Mouse (Mus musculus) embryonic facial prominence, embryonic 10.5 days (tissue): ENCODE results near the gene Lgals2. TPM values are rescaled to one million over a fixed set of nuclear protein-coding genes. Genes with fewer than 3 reads are reported as not detected.

ENCODE experiments used
- DNase-seq: peaks from one replicate; pipeline ENCODE4 v3.0.0-alpha.2; 2017; ENCODE audit warnings: low spot score
- H3K27ac ChIP-seq: fragments of 300-500 bp; sonication (generic); replicated peaks from 2 replicates; pipeline ENCODE4 v1.5.1; 2016; ENCODE audit warnings: mild to moderate bottlenecking
- H3K27me3 ChIP-seq: fragments of 300-500 bp; sonication (generic); replicated peaks from 2 replicates; pipeline ENCODE4 v1.6.1; 2016; ENCODE audit warnings: low read depth, mild to moderate bottlenecking; ENCODE audit not compliant: poor library complexity, severe bottlenecking
- H3K36me3 ChIP-seq: fragments of 300-500 bp; sonication (generic); replicated peaks from 2 replicates; pipeline ENCODE4 v1.6.1; 2016; ENCODE audit warnings: mild to moderate bottlenecking, moderate library complexity
- H3K4me1 ChIP-seq: fragments of 300-500 bp; sonication (generic); 2 replicates; pipeline ENCODE4 v1.6.1; 2016
- H3K4me3 ChIP-seq: fragments of 300-500 bp; sonication (generic); 2 replicates; pipeline ENCODE4 v1.5.1; 2016; ENCODE audit warnings: mild to moderate bottlenecking, moderate library complexity
- H3K9me3 ChIP-seq: fragments of 300-500 bp; sonication (generic); 2 replicates; pipeline ENCODE4 v1.6.1; 2016; ENCODE audit warnings: mild to moderate bottlenecking
- WGBS: fragments of 180-500 bp; shearing (Covaris S2); methylation state at CpG from one replicate; pipeline ENCODE4 v1.1.7; 2016; 5-methylcytosine and 5-hydroxymethylcytosine counted together
- polyA plus RNA-seq: library from polyadenylated mRNA; unstranded; fragments of >200 nt; fragmentation: Nextera tagmentation; extraction: Ambion mirVana; gene quantifications from 2 replicates; pipeline ENCODE4 v1.2.1, GENCODE M21; 2016

Gene Lgals2
- not detected in 2 replicates for polyA plus RNA-seq

- Histone ChIP-seq H3K27ac (no peak within 1 kb of the TSS), H3K36me3 (no peaks in the 10 kb centered on the region), H3K4me1 (peaks cover 34% of the 10 kb centered on the region), H3K27me3 (0 out of 2 replicates have a peak, but pooled peaks cover 7% of the 10 kb centered on the region), H3K4me3 (no peak within 1 kb of the TSS), H3K9me3 (no peaks in the 10 kb centered on the region)
- no peak for DNase-seq
- WGBS = 84% methylated on average over 8 of the region's 8 CpGs
Observed at GRCm38 (mm10) chr15:78855303-78855965, at the start of gene Lgals2. TSS of gene Lgals2 (minus strand) at chr15:78855529.

- Histone ChIP-seq H3K27ac (peak overlapping the region; percentile 42; the same call in 1 of the 2 replicates), H3K4me3 (no peak overlapping the region), H3K27me3 (0 out of 2 replicates have a peak, but pooled peaks cover 24% of the 10 kb centered on the region), H3K4me1 (peaks cover 37% of the 10 kb centered on the region), H3K9me3 (no peaks in the 10 kb centered on the region), H3K36me3 (peaks cover 66% of the 10 kb centered on the region)
- DNase-seq = peak; percentile 81
- 9% methylated on average over 2 of the region's 2 CpGs for WGBS
Observed at GRCm38 (mm10) chr15:78903243-78903642, 47.9 kb upstream of the Lgals2 start.

- Histone ChIP-seq H3K4me1 (peaks cover 55% of the 10 kb centered on the region), H3K9me3 (no peaks in the 10 kb centered on the region), H3K27ac (peak overlapping the region; percentile 87), H3K4me3 (peak overlapping the region; percentile 79), H3K36me3 (peaks cover 47% of the 10 kb centered on the region), H3K27me3 (0 out of 2 replicates have a peak, but pooled peaks cover 24% of the 10 kb centered on the region)
- 38% methylated on average over 8 of the region's 8 CpGs for whole genome bisulfite sequencing
- peak; percentile 31 for DNase-seq
Observed at GRCm38 (mm10) chr15:78901422-78901789, 46.1 kb upstream of the Lgals2 start.

- H3K9me3 ChIP-seq = no peaks in the 10 kb centered on the region
- peak; percentile 34 for DNase-seq
- H3K36me3 ChIP-seq = peaks cover 42% of the 10 kb centered on the region
- H3K27me3 ChIP-seq = 0 out of 2 replicates have a peak, but pooled peaks cover 24% of the 10 kb centered on the region
- peak overlapping the region; percentile 87 for H3K27ac ChIP-seq
- H3K4me1 ChIP-seq = peaks cover 61% of the 10 kb centered on the region
- H3K4me3 ChIP-seq = peak overlapping the region; percentile 79
- WGBS = 16% methylated on average over 18 of the region's 18 CpGs
Observed at GRCm38 (mm10) chr15:78900585-78901421, 45.5 kb upstream of the Lgals2 start.

GRCm38 (mm10) chr15:78899740-78900584, 44.6 kb upstream of the Lgals2 start, which contains the start of gene Sh3bp1:
TSS of gene Sh3bp1 (plus strand) at chr15:78899768.
- 1% methylated on average over 47 of the region's 47 CpGs for WGBS
- H3K4me1 ChIP-seq = peaks cover 68% of the 10 kb centered on the region
- H3K36me3 ChIP-seq = peaks cover 42% of the 10 kb centered on the region
- peak within 1 kb of the TSS; percentile 87 for H3K27ac ChIP-seq
- H3K4me3 ChIP-seq = peak within 1 kb of the TSS; percentile 79
- DNase-seq = peak; percentile 84
- 0 out of 2 replicates have a peak, but pooled peaks cover 24% of the 10 kb centered on the region for H3K27me3 ChIP-seq
- H3K9me3 ChIP-seq = no peaks in the 10 kb centered on the region

- WGBS = 2% methylated on average over 20 of the region's 20 CpGs
- Histone ChIP-seq H3K4me3 (peak within 1 kb of the TSS; percentile 79), H3K4me1 (peaks cover 74% of the 10 kb centered on the region), H3K36me3 (peaks cover 42% of the 10 kb centered on the region), H3K9me3 (no peaks in the 10 kb centered on the region), H3K27me3 (0 out of 2 replicates have a peak, but pooled peaks cover 24% of the 10 kb centered on the region), H3K27ac (peak within 1 kb of the TSS; percentile 87)
- peak; percentile 33 for DNase-seq
Observed at GRCm38 (mm10) chr15:78899409-78899739, 44.0 kb upstream of the Lgals2 start, which contains the start of gene Gm49510. TSS of gene Gm49510 (plus strand) at chr15:78899667.

- Histone ChIP-seq H3K36me3 (peaks cover 42% of the 10 kb centered on the region), H3K27ac (peak overlapping the region; percentile 87), H3K9me3 (no peaks in the 10 kb centered on the region), H3K4me1 (peaks cover 82% of the 10 kb centered on the region), H3K4me3 (peak overlapping the region; percentile 79), H3K27me3 (0 out of 2 replicates have a peak, but pooled peaks cover 24% of the 10 kb centered on the region)
- 57% methylated on average over 6 of the region's 6 CpGs for WGBS
- DNase-seq = no peak
Observed at GRCm38 (mm10) chr15:78898507-78899001, 43.2 kb upstream of the Lgals2 start.

GRCm38 (mm10) chr15:78897488-78897887, 42.2 kb upstream of the Lgals2 start:
- Histone ChIP-seq H3K4me1 (peaks cover 93% of the 10 kb centered on the region), H3K4me3 (no peak overlapping the region), H3K36me3 (peaks cover 42% of the 10 kb centered on the region), H3K9me3 (no peaks in the 10 kb centered on the region), H3K27ac (peak overlapping the region; percentile 19), H3K27me3 (0 out of 2 replicates have a peak, but pooled peaks cover 24% of the 10 kb centered on the region)
- 86% methylated on average over 4 of the region's 4 CpGs for WGBS
- no peak for DNase-seq

GRCm38 (mm10) chr15:78896149-78896548, 40.8 kb upstream of the Lgals2 start:
- WGBS = 85% methylated on average over 3 of the region's 3 CpGs
- peaks cover 94% of the 10 kb centered on the region for H3K4me1 ChIP-seq
- H3K27ac ChIP-seq = peak overlapping the region; percentile 2
- no peak for DNase-seq
- H3K4me3 ChIP-seq = no peak overlapping the region
- no peaks in the 10 kb centered on the region for H3K9me3 ChIP-seq
- peaks cover 47% of the 10 kb centered on the region for H3K36me3 ChIP-seq
- H3K27me3 ChIP-seq = 0 out of 2 replicates have a peak, but pooled peaks cover 15% of the 10 kb centered on the region

GRCm38 (mm10) chr15:78895741-78896140, 40.4 kb upstream of the Lgals2 start:
- Histone ChIP-seq H3K27me3 (0 out of 2 replicates have a peak, but pooled peaks cover 11% of the 10 kb centered on the region), H3K4me1 (peaks cover 89% of the 10 kb centered on the region), H3K36me3 (peaks cover 51% of the 10 kb centered on the region), H3K9me3 (no peaks in the 10 kb centered on the region), H3K27ac (peak overlapping the region; percentile 2; the same call in 1 of the 2 replicates), H3K4me3 (no peak overlapping the region)
- WGBS = 83% methylated on average over 2 of the region's 2 CpGs
- DNase-seq = no peak

- H3K4me1 ChIP-seq = peaks cover 82% of the 10 kb centered on the region
- 0 out of 2 replicates have a peak, but pooled peaks cover 9% of the 10 kb centered on the region for H3K27me3 ChIP-seq
- 78% methylated on average over 13 of the region's 13 CpGs for WGBS
- no peak for DNase-seq
- peaks cover 60% of the 10 kb centered on the region for H3K36me3 ChIP-seq
- no peaks in the 10 kb centered on the region for H3K9me3 ChIP-seq
- H3K27ac ChIP-seq = 0 out of 2 replicates have a peak overlapping the region, but pooled peaks have one; percentile 62
- 0 out of 2 replicates have a peak overlapping the region, but pooled peaks have one; percentile 0 for H3K4me3 ChIP-seq
Observed at GRCm38 (mm10) chr15:78894726-78895125, 39.4 kb upstream of the Lgals2 start.
